Mouse (Mus musculus) forebrain, embryonic 13.5 days (tissue): ENCODE measurements at regions not wholly inside any gene's neighbourhood (a gene's known extent, or its start where the extent isn't known, plus 50 kb on each side); places are given as distances from the start of the nearest gene placed in this dataset.

Experiments used
- ATAC-seq: fragments of 200-750 bp; cut with Nextera tagmentation; 2 replicates; pipeline ENCODE4 v1.8.0; 2017
- H3K27ac ChIP-seq: fragments of 300-500 bp; sonication (generic); 2 replicates; pipeline ENCODE4 v1.5.1; 2015; ENCODE audit warnings: inconsistent platforms, mild to moderate bottlenecking, moderate library complexity
- H3K27me3 ChIP-seq: fragments of 300-500 bp; sonication (generic); 2 replicates; pipeline ENCODE4 v1.6.1; 2015; ENCODE audit warnings: mild to moderate bottlenecking, inconsistent platforms
- H3K36me3 ChIP-seq: fragments of 300-500 bp; sonication (generic); 2 replicates; pipeline ENCODE4 v1.6.1; 2015; ENCODE audit warnings: mild to moderate bottlenecking, inconsistent platforms; ENCODE audit not compliant: poor library complexity, severe bottlenecking
- H3K4me1 ChIP-seq: fragments of 300-500 bp; sonication (generic); 2 replicates; pipeline ENCODE4 v1.6.1; 2015; ENCODE audit warnings: inconsistent platforms
- H3K4me2 ChIP-seq: fragments of 300-500 bp; sonication (generic); 2 replicates; pipeline ENCODE4 v1.6.1; 2015; ENCODE audit warnings: inconsistent platforms, mild to moderate bottlenecking, moderate library complexity
- H3K4me3 ChIP-seq: fragments of 300-500 bp; sonication (generic); 2 replicates; pipeline ENCODE4 v1.5.1; 2015; ENCODE audit warnings: mild to moderate bottlenecking, inconsistent platforms
- H3K9ac ChIP-seq: fragments of 300-500 bp; sonication (generic); 2 replicates; pipeline ENCODE4 v1.6.1; 2015; ENCODE audit warnings: mild to moderate bottlenecking, inconsistent platforms
- H3K9me3 ChIP-seq: fragments of 300-500 bp; sonication (generic); replicated peaks from 2 replicates; pipeline ENCODE4 v1.6.1; 2016; ENCODE audit warnings: inconsistent platforms
- WGBS: fragments of 180-500 bp; shearing (Covaris S2); methylation state at CpG from one replicate; pipeline ENCODE4 v1.1.7; 2015; 5-methylcytosine and 5-hydroxymethylcytosine counted together

DNA sequence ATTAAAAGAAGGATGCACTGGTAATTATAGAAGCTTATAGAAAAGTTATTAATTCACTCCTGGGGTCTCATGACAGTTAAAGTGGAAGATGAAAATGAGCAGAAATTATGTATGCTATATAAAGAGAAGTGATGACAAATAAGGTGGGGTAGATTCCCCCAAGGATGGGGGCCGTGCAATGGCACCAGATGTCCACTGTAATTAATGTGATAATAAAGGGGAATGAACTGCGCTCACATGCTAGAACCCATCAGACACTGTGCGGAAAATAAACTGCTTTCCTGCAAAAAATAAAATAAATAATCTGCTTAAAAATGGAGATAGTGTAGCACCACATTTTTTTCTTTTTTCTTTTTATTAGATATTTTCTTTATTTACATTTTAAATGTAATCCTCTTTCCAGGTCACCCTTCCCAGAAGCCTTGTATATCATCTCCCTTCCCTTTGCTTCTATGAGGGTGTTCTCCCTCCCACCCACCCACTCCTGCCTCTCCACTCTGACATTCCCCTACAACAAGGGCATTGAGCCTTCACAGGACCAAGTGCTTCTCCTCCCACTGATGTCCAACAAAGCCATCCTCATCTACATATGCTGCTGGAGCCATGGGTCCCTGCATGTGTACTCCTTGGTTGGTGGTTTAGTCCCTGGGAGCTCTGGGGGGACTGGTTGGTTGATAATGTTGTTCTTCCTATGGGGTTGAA, 934.0 kb upstream of the Pcdh20 start:
- ATAC-seq, result no peak; the same call in 1 of the 2 replicates
- no peak overlapping the region for H3K9ac ChIP-seq
- H3K4me3 ChIP-seq, result no peak overlapping the region
- H3K36me3 ChIP-seq, result no peaks in the 10 kb centered on the region
- WGBS, result 70% methylated on average over 3 of the region's 3 CpGs
- H3K4me2 ChIP-seq, result no peak overlapping the region
- H3K27ac ChIP-seq, result no peak overlapping the region
- no peaks in the 10 kb centered on the region for H3K27me3 ChIP-seq
- no peaks in the 10 kb centered on the region for H3K9me3 ChIP-seq
- H3K4me1 ChIP-seq, result no peaks in the 10 kb centered on the region

DNA sequence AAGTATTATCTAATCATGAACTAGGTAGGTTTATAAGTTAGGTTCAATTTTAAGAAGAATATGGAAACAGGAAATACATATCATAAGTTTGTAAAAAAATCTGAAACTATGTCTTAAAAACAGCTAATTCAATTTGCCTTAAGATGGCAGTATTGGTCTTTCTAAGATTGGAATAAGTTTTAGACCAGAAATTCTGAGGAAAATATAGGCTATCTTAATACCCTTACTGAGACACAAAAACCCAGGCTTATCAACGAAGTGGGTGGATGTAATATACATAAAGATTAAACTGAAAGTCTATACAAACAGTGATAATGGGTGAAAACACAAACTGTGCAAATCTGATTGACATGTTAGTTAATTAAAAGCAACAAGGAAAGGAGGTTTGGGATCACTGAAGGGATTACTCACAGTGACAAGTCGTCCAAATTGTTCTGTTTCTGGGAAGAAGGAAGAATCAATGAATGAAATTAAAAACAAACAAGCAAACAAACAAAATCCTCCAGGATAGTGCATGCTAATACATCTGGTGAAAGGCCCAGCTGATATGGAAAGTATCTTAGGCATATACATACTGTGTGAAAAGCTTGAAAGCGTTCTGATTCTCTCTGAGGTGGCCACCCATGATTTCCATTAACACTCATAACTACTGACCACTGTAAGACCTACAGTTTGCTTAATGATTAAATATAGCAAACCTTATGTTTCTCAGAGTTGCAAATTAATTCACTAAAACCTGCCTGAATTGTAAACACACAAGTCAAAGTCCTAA, 931.6 kb upstream of the Pcdh20 start:
- no peaks in the 10 kb centered on the region for H3K4me1 ChIP-seq
- no peak overlapping the region for H3K27ac ChIP-seq
- H3K36me3 ChIP-seq, result no peaks in the 10 kb centered on the region
- H3K4me2 ChIP-seq, result no peak overlapping the region
- 25% methylated on average over 3 of the region's 3 CpGs for WGBS
- no peak overlapping the region for H3K9ac ChIP-seq
- no peak for ATAC-seq
- H3K4me3 ChIP-seq, result no peak overlapping the region
- H3K9me3 ChIP-seq, result no peaks in the 10 kb centered on the region
- no peaks in the 10 kb centered on the region for H3K27me3 ChIP-seq

DNA sequence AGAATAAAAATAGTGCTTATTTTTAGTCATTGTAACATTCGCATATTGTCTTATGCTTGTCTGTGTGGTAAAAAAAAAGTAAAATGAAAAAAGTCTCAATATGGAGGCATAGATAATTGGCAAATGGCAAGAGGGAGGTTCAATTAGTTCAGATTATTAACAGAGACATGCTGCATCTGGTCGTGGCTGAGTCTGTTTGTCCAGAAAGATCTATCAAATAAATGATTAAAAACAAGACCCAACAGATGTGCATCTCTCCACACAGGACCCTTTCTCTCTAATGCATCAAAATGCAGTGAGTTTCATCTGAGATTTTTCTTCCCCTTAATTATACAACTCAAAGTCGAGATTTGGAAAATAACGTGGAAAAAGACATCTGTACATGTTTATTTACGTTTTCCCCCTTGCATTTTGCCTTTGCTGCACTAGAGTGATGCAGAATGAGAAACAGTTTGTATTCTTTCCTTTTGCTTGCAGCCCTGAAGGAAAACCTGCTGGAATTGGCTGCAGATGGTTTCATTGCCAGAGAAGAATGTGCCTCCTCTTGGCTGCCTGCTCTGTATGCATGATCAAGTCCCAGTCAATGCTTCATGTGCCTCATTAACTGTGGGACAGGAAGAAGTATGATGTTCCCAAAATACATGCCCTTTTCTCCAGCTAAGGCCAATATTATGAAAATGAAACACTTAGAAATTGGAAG, 886.0 kb upstream of the Pcdh20 start:
- Histone ChIP-seq H3K27ac (no peak overlapping the region), H3K9ac (no peak overlapping the region), H3K9me3 (no peaks in the 10 kb centered on the region), H3K4me3 (no peak overlapping the region), H3K4me2 (no peak overlapping the region), H3K4me1 (0 out of 2 replicates have a peak, but pooled peaks cover 5% of the 10 kb centered on the region), H3K36me3 (no peaks in the 10 kb centered on the region), H3K27me3 (no peaks in the 10 kb centered on the region)
- ATAC-seq, result peak; percentile 67; the same call in 1 of the 2 replicates
- 55% methylated on average over 5 of the region's 5 CpGs for WGBS

DNA sequence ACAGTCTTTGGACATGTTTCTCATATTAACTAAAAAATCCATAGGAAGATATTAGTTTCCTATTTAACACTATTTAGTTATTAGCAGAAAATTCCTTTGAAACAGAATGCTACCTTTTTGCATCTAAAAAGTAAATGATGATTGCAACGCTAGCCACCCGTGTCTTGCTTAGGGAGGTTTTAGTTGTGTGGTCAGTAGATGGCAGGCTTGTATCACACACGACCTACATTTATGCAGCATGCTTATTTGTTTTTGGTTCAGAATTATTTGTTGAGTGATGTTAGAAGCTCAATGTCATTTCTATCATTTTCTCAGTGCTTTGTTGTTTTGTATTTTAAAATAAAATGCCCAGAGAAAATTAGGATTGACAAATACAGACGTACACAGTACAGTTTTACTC, 876.8 kb upstream of the Pcdh20 start:
- Histone ChIP-seq H3K4me1 (no peaks in the 10 kb centered on the region), H3K36me3 (no peaks in the 10 kb centered on the region), H3K9me3 (no peaks in the 10 kb centered on the region), H3K4me2 (no peak overlapping the region), H3K27ac (no peak overlapping the region), H3K27me3 (no peaks in the 10 kb centered on the region), H3K9ac (no peak overlapping the region), H3K4me3 (no peak overlapping the region)
- 46% methylated on average over 4 of the region's 4 CpGs for WGBS
- ATAC-seq, result peak; percentile 77; the same call in 1 of the 2 replicates

DNA sequence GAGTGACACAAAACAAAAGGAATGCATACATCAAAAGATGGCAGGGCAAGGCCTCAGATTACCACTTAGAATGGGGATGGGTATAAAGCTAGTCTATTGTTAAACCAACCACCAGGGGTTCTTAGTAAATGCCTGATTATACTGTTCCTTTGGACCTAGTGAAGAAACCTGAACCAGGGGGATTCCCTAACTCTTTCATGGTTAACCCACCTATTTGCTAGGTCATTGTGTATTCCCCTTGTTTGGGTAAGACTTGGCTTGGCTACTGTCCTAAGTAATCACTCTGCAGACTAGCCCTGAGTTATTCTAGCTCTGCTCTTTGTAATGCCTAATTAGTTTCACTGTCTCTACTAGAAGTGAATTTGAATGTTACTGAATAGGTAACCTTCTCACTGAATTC, 853.9 kb upstream of the Pcdh20 start:
- no peak overlapping the region for H3K9ac ChIP-seq
- H3K4me2 ChIP-seq, result no peak overlapping the region
- ATAC-seq, result no peak
- H3K27ac ChIP-seq, result no peak overlapping the region
- H3K27me3 ChIP-seq, result no peaks in the 10 kb centered on the region
- H3K4me1 ChIP-seq, result no peaks in the 10 kb centered on the region
- H3K36me3 ChIP-seq, result no peaks in the 10 kb centered on the region
- H3K4me3 ChIP-seq, result no peak overlapping the region
- H3K9me3 ChIP-seq, result no peaks in the 10 kb centered on the region

DNA sequence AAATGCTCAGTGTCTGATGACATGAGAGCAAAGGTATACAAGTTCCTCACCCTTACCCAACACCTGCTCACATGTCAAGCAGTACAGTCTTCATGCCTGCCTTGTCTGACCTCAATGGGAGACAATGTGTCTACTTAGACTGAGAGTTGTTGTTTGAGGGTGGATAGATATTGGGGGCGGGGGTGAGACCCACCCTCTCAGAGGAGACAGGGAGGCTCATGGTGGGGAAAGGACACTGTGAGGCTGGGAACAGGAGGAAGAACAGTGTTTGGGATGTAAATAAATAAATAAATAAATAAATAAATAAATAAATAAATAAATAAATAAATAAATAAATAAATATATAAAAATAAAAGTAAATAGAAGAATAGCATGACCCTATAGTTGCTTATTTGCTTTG, 837.3 kb upstream of the Pcdh20 start:
- Histone ChIP-seq H3K27ac (no peak overlapping the region), H3K9me3 (no peaks in the 10 kb centered on the region), H3K4me1 (no peaks in the 10 kb centered on the region), H3K36me3 (no peaks in the 10 kb centered on the region), H3K27me3 (no peaks in the 10 kb centered on the region), H3K4me3 (no peak overlapping the region), H3K4me2 (no peak overlapping the region), H3K9ac (no peak overlapping the region)
- ATAC-seq, result 0 out of 2 replicates have a peak, but pooled peaks have one; percentile 58
- WGBS, result 88% methylated on average over 1 of the region's 1 CpGs
